Mouse (Mus musculus) urinary bladder, postnatal 10 days (tissue): ENCODE data around the gene Skap1.

Source experiments
- DNase-seq: peaks from one replicate; pipeline ENCODE4 v3.0.0; 2022; ENCODE audit warnings: low spot score

The Skap1 gene

DNA sequence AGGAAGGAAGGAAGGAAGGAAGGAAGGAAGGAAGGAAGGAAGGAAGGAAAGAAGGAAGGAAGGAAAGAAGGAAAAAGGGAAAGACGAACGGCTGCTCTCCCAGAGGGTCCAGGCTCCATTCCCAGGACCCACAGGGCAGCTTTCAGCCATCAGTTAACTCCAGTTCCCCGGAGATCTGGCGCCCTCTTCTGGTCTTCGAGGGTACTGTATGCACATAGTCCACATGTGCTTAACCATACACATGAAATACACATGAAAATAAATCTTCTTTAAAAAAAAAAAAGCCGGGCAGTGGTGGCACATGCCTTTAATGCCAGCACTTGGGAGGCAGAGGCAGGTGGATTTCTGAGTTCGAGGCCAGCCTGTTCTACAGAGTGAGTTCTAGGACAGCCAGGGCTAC lies 320.5 kb downstream of the Skap1 start:
- peak; percentile 40 for DNase-seq

- DNase-seq = no peak
These were observed 322.5 kb downstream of the Skap1 start for GRCm38 (mm10) chr11:96786731-96787450.

GRCm38 (mm10) chr11:96788871-96789795 lies 324.7 kb downstream of the Skap1 start, which contains the start of gene Cbx1:
TSS of gene Cbx1 (plus strand) at chr11:96789127.
- peak; percentile 59 for DNase-seq

- DNase-seq = no peak
These were observed 325.6 kb downstream of the Skap1 start for GRCm38 (mm10) chr11:96789990-96790389.

DNA sequence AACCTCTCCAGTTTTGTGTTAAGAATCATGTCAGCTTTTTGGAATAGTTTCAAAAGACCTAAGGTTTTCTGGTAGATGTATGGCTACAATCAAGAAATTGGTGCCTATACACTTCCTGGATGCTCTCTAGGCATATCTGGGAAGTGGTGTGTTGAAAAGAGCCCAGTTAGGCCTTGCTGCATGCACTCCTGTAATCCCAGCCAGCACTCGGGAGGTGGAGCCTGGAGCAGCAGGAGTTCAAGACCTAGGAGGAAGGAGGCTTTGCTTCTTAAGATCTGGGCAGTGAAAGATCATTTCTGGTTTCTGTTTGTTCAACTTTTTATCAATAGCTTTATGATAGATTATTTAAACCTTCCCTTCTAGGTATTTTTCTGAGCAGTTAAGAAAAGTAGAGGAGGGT lies 326.3 kb downstream of the Skap1 start:
- DNase-seq = no peak

DNA sequence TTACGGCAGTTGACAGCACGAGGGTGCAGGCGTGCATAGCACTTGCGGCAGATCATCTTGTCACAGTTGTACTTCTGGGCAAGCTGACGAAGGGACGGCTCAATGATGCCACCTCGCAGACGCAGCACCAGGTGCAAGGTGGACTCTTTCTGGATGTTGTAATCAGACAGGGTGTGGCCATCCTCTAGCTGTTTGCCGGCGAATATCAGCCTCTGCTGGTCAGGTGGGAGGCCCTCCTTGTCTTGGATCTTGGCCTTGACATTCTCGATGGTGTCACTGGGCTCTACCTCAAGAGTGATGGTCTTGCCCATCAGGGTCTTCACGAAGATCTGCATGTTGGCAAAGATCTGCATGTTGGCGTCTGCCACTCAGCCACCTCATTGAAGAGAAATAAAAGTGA lies 331.1 kb downstream of the Skap1 start:
- no peak for DNase-seq

DNA sequence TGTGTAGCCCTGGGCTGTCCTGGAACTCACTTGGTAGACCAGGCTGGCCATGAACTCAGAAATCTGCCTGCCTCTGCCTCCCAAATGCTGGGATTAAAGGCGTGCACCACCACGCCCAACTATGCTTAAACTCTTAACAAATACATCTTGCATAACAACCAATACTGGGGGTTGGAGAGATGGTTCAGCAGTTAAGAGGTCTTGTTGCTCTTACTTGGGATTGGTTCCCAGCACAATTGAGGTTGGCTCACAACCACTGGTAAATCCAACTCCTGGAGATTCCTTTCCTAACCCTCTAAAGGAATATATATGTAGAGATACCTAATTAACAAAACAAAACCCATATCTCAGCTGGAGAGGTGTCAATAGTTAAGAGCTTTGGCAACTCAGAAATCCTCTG lies 331.7 kb downstream of the Skap1 start:
- no peak for DNase-seq

DNA sequence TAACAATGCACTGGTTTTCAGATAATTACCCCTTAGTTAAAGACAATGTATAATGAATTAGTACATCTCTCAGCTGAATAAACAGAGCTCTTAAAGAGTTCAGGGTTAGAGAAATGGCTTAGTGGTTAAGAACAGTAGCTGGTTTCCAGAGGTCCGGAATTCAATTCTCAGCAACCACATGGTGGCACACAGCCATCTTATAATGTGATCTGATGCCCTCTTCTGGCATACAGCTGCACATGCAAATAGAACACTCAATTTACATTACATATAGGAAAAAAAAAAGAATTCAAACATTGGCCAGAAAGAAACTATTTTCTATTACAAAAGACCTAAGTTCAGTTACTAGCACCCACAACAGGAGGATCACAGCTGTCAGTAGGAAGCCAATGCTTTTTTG lies 332.2 kb downstream of the Skap1 start:
- DNase-seq = no peak

DNA sequence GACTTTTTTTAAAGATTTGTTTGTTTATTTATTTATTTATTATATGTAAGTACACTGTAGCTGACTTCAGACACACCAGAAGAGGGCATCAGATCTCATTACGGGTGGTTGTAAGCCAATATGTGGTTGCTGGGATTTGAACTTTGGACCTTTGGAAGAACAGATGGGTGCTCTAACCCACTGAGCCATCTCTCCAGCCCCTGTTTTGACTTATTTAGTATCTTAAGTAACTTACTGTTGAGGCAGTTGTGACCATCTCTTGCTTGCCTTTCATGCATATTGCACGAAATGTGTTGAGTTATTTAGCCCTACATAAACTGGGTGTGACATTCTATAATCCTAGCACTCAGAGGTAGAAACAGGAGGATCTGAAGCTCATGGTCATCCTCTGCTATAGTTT lies 335.1 kb downstream of the Skap1 start:
- DNase-seq = no peak

DNA sequence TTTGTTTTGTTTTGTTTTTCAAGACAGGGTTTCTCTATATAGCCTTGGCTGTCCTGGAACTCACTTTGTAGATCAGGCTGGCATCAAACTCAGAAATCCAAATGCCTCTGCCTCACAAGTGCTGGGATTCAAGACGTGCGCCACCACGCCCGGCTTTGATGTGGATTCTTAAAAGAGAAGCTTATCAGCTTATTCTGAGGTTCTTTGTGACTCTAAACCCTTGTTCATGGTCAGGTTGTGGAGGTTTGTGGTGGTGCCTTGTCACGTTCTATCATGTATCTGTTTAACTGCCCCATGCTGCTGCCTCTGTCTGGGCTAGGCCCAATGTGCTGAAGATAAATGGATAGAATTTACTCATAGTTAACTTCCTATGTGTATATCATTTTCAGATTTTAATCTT lies 341.2 kb downstream of the Skap1 start:
- DNase-seq = no peak

DNA sequence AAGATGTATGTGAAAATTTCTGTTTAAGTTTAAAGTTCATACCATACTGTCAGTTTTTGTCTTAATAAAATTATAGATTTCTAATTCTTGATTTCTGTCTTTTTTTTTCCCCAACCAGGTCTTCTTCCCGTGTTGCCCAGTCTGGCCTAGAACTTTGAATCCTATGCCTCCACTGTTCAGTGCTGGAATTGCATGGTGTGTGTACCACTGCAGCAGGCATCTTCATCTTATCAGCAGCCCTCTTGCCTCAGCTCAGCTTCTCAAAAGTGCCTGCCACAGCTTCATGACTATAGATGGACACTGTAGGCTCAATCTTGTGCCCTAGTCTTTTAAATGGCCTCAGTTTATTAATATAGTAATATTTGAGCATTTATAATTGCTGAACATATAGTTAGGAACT lies 343.7 kb downstream of the Skap1 start:
- DNase-seq = no peak
